Mouse (Mus musculus): ENCODE measurements at regions not wholly inside any gene's neighbourhood (a gene's known extent, or its start where the extent isn't known, plus 50 kb on each side); places are given as distances from the start of the nearest gene placed in this dataset.

- no peak for DNase-seq
These were observed 259.1 kb downstream of the Gm12728 start for GRCm38 (mm10) chr4:106048797-106049196.

DNA sequence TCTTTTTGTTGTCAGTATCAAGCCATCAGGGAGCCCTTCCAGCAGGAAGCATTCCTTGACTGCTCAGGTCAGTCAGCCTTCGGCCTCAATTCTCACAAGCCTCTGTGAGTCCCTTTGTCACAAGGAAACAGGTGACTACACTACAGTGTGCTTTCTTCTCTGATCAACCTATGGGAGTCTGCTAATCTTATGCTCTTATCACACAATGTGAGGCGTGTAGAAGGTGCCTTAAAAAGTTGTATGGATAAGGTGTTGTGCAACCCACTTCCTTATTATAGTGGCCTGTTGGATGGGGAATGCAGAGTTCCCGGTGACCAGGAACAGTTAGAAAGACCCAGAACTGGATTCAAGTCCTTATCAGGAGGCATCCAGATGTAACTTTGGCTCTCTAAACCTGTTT is 260.2 kb downstream of the Gm12728 start:
- no peak for DNase-seq

- DNase-seq: no peak
These were observed 260.6 kb downstream of the Gm12728 start for GRCm38 (mm10) chr4:106050297-106050696.

DNA sequence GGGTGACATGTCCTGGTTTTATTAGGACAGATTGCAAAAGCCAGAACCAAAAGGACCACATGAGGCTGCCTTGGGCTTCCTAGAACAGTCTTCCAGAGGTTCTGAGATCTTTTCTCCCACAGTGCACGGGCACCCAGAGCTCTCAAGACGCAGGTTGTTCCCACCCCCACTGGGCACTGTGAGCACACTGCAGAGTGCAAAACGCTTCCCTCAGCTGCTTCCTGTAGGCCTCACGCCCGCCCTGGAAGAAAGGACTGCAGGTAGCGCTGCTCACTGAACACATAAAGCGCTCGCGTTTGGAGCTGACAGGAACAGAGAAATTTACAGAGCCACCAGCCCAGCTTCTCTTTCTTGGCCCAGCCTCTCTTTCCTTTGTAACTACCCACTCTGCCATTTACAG is 262.5 kb upstream of the Usp24 start:
- DNase-seq: no peak

DNA sequence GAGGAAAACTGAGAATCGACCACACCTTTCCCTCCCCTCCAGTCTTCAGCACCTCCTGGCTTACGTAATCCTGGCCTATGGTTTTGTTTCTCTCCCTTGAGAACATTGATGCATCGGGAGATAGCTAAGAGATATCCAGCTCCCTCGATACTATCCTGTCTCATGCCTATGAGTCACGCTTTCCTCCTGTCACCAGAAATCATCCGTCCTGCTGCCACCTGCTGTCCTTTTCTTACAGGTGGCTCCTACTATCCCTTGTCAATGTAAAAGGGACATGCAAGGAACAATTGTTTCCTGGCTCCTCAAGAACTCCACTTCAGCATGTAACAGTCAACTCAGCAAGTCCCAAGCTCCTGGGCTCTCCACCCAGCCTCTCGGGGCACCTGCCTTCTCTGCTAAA is 261.7 kb upstream of the Usp24 start:
- DNase-seq: peak in 1 of 2 experiments; percentile 18

- DNase-seq: no peak
These were observed 253.4 kb upstream of the Usp24 start for GRCm38 (mm10) chr4:106062651-106063050.

- no peak for DNase-seq
These were observed 252.1 kb upstream of the Usp24 start for GRCm38 (mm10) chr4:106063851-106064382.

DNA sequence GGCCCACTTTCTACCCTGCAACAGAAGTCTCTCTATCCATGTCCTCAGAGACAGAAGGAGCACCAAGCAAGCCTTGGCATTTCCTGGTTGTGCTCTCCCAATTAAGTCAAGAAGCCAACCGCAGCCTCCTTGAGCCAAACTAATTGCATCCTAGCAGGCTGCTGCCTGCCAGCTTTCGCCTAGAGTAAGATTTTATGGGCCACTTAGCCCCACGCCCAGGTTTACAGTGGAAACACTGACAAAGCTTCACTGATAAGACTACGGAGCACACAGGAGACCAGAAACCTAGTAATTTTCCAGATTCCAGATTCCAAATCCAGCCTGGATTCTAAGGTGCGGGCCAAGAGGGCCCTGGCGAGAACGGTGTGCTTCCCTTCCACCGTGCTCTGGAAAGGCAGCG is 249.0 kb upstream of the Usp24 start:
- DNase-seq: no peak

GRCm38 (mm10) chr4:106083546-106083945 is 232.5 kb upstream of the Usp24 start:
- no peak for DNase-seq

GRCm38 (mm10) chr4:106091927-106092675 is 223.9 kb upstream of the Usp24 start:
- DNase-seq: peak; percentile 72 to 77

- DNase-seq: peak in 1 of 2 experiments; percentile 13
These were observed 223.3 kb upstream of the Usp24 start for GRCm38 (mm10) chr4:106092676-106093070.

GRCm38 (mm10) chr4:106093252-106093651 is 222.8 kb upstream of the Usp24 start:
- DNase-seq: peak in 1 of 2 experiments; percentile 49

DNA sequence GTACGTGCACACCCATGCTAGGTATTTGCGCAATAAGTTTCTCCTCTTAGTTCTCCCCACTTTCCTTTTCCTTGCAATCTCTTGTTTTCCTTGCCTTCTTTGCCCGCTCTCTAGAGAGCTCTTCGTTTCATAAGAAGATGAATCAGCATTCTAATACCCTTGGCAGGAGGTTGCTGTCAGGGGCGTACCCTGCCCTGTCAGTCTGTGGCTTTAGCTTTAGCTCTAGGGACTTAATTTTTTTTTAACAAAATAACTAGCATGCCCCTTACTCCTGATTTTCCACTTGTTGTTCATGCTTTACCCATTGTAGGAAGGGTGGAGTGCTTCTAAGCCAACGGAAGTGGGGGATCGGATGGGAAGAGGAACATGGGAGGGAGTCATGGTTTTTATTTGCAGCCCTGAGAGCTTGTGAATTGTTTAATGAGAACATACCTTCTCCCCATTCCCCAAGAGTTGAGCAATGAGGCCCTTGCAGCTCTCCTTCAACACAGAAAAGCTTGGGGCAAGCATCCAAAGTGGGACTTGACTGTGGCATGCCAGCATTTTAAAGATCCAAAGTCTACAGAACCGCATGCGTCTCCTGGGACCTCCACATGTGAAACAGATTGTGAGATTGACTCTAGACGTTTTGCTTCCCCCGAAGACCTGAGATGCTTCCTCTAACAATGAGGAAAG is 221.0 kb upstream of the Usp24 start:
- DNase-seq: peak; percentile 17 to 53

DNA sequence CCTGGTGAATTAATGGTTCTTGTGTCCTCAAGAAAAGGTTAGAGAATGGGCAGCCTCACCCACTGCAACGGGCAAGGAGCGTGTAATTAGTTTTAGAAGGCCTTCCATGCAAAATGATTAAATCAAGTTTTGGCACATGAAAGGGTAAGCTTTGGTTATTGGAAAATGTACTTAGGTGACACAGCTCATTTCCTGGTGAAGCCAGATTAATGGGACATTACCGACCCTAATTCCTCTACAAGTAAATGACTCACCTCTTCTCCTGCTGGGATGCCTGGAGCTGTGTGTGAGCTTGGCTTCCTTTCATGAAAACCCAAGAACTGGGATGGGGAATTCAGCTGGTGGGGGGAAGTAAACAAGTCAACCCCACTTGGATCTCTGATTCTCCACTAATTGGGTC is 219.9 kb upstream of the Usp24 start:
- DNase-seq: peak in 1 of 2 experiments; percentile 34

DNA sequence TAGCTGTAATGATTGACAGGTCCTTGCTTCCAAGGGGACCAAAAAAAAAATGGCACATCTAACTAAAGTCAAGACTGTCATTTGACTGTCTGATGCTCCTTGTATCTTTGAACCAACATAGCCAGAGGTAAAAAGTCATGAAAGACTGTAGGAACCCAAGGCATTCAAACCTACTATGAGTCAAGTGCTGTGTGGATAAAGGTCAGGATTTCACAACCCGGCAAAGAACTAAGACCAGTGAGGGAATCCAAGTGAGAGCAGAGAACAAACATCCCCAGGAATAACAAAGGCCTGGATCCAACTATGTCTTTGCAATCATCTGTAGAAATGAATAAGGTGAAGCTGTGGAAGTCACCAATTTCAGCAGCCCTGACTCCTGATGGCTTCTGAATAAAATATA is 218.2 kb upstream of the Usp24 start:
- peak in 1 of 2 experiments; percentile 46 for DNase-seq

- DNase-seq: no peak
These were observed 215.6 kb upstream of the Usp24 start for GRCm38 (mm10) chr4:106100211-106101025.

GRCm38 (mm10) chr4:106101904-106102303 is 214.1 kb upstream of the Usp24 start:
- peak; percentile 5 to 12 for DNase-seq

DNA sequence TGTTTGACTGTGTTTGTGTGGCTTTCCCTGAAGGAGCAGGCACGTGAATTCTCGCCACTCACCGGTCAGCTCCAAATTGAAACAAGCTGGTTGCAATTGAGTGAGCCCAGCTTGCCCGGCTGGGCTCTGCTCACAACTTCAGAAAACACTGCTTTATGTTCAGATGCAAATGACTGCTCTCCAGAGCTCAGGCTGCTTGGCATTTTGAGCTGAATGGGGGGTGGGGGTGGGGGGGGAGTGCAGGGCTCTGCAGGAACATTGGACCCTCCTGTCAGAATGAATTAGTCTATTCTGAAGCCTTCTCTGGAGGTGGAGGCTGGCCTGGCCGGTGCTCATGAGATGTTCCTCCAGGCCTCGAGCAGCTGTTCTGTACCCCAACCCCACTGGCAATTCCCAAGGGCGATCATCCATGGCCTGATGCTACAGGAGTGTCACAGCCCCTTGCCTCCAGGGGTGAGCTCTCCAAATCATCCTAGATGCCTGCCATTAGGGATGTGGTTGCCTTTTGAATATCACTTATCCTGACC is 213.5 kb upstream of the Usp24 start:
- DNase-seq: peak; percentile 5 to 18

DNA sequence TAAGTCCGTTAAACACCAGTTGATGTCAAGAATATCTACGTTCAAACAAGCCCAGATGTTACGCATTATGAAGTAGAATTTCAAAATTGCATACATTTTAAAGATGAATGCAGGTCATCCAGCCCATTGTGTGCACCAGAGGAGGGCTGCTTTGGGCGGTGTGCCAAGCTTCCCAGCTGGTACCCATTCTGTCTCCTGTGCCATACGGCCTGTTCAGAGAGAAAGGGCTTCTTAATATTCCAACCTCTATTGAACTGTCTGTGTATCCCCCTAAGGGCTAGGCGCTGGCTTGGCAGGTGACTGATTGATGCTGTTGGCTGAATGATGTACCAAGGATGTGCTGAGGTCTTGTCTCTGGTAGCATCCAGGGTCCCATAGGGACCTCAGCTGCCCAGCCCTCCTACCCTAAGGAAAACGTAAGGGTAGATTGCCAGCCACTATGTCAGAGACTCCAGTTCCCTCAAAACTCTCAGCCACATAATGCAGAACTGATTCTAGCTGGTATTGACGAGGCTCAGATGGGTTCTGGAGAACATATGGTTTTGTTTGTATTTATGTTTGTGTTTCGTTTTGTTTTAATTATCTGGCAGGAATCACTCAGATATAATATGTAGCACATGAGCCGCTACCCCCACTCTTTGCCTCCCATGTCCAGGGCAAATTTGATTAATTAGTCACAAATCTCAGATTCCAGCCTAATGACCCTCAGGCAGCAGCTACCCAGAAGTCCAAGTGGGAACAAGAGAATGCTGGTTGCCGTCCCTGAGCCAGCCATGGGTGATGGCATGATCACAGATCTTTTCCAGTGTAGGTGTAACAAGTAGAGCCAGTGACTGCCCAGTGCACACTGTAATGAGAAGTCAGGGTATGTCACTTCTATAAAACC is 212.0 kb upstream of the Usp24 start:
- DNase-seq: no peak

DNA sequence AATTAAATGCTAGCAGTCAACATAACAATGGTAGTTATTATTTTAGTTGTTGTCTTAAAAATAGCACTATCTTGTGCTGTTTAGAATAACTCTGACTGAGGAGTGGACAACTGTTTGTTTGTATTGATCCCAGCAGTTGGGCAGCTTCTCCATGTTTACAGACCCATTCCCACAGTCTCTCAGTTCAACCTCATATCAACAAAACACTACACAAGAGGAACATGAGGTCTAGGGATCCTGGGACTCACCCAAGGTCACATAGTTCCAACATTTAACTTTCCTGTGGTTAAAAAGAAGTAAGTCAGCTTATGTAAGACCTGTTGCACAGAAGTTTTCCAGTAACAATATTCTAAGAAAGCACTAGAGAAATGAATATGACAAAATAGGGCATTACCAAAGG is 203.0 kb upstream of the Usp24 start:
- peak in 1 of 2 experiments; percentile 10 for DNase-seq

GRCm38 (mm10) chr4:106113747-106114146 is 202.3 kb upstream of the Usp24 start:
- no peak for DNase-seq

DNA sequence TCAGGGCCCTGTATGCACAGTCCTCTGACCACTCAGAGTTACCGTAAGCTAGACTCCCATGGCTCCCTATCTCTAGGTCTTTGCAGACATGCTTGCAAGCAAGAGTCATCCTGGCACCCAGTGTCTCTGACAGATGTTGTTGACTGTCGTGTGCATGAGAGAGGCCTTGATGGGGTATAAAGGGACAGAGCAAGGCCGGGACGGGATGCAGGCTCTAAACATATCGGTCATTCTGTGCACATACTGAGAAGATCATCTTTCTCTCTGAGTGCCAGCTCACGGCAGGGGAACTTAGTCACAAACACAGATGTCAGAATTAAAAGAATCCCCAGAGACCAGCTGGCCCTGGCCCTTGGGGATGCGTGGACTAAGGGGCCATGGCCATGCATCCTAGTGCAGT is 199.4 kb upstream of the Usp24 start:
- no peak for DNase-seq

All from kidney, postnatal 36 days (tissue).